Comparison of ENCODE assay signal across 8 mouse cellular contexts in genomic region chr4:154506774-154507435, GRCm38 (mm10).
DNase-seq lines count a peak whose midpoint lies in the region; ATAC-seq and TF ChIP-seq lines count a peak whose summit lies in the region.

No protein-coding gene starts in this region.

- H3K4me3 ChIP-seq in forebrain, embryonic 12.5 days (replicated peaks) = no peak overlapping the region
- H3K4me3 ChIP-seq in intestine, postnatal 0 days (ENCODE audit: low read depth, low read length) = no peak overlapping the region

- peak overlapping the region; percentile 29; the same call in 1 of the 2 replicates for H3K9ac ChIP-seq in forebrain, embryonic 12.5 days
- H3K9ac ChIP-seq in intestine, postnatal 0 days (ENCODE audit: low read depth, low read length) = no peak overlapping the region

- ATAC-seq in forebrain, embryonic 12.5 days (ENCODE audit: low FRiP score) = peak; percentile 40
- no peak for ATAC-seq in intestine, postnatal 0 days

- H3K27ac ChIP-seq in forebrain, embryonic 12.5 days = peak overlapping the region; percentile 85
- no peak overlapping the region for H3K27ac ChIP-seq in intestine, postnatal 0 days (ENCODE audit: low read depth, low read length)

- no peaks in the 10 kb centered on the region for H3K36me3 ChIP-seq in forebrain, embryonic 12.5 days (replicated peaks)
- no peaks in the 10 kb centered on the region for H3K36me3 ChIP-seq in intestine, postnatal 0 days (ENCODE audit: control insufficient read depth, insufficient read depth)

- H3K4me2 ChIP-seq in forebrain, embryonic 12.5 days = peak overlapping the region; percentile 42
- H3K4me2 ChIP-seq in intestine, postnatal 0 days (replicated peaks; ENCODE audit: low read depth) = no peak overlapping the region

- peak; percentile 36 for DNase-seq in adrenal gland, adult 2 months
- DNase-seq in adrenal gland, postnatal 4 days (ENCODE audit: low spot score in 2 of 2) = no peak
- DNase-seq in layer of hippocampus, postnatal 25 days (ENCODE audit: extremely low spot score in 1 of 2, low spot score in 1 of 2) = peak; percentile 27 to 28
- peak; percentile 91 for DNase-seq in retina, postnatal 1 day
- DNase-seq in lung, postnatal 4 days = no peak
- no peak for DNase-seq in cerebellum, adult 8-10 months

- H3K9me3 ChIP-seq in forebrain, embryonic 12.5 days = no peaks in the 10 kb centered on the region
- H3K9me3 ChIP-seq in intestine, postnatal 0 days (ENCODE audit: control insufficient read depth) = no peaks in the 10 kb centered on the region

- H3K27me3 ChIP-seq in forebrain, embryonic 12.5 days = peaks cover 47% of the 10 kb centered on the region
- no peaks in the 10 kb centered on the region for H3K27me3 ChIP-seq in intestine, postnatal 0 days (replicated peaks; ENCODE audit: control insufficient read depth, insufficient read depth, low read length)

- peaks cover 93% of the 10 kb centered on the region for H3K4me1 ChIP-seq in forebrain, embryonic 12.5 days
- no peaks in the 10 kb centered on the region; the same call in none of the 2 replicates for H3K4me1 ChIP-seq in intestine, postnatal 0 days (replicated peaks; ENCODE audit: control insufficient read depth, insufficient read depth, low read length)

- WGBS in forebrain, embryonic 12.5 days = 1% methylated on average over 20 of the region's 20 CpGs
- 44% methylated on average over 20 of the region's 20 CpGs for WGBS in intestine, postnatal 0 days

- TF ChIP-seq CTCF in intestine, postnatal 0 days (IDR thresholded peaks at IDR 0.05; ENCODE audit: low read depth) = no peak

Comparison
In these comparisons a context has a peak if more than half of its experiments do, and no peak if none do; other contexts are left out.
1. DNase-seq: peak in adrenal gland, adult 2 months (single experiment), layer of hippocampus, postnatal 25 days (2 of 2) and retina, postnatal 1 day (single experiment); none in adrenal gland, postnatal 4 days (0 of 2), lung, postnatal 4 days (0 of 2) and cerebellum, adult 8-10 months (single experiment).